Mouse (Mus musculus) left cerebral cortex, adult 18-20 months (tissue): ENCODE measurements at regions not wholly inside any gene's neighbourhood (a gene's known extent, or its start where the extent isn't known, plus 50 kb on each side); places are given as distances from the start of the nearest gene placed in this dataset.

ENCODE experiments used
- DNase-seq, 2 experiments: peaks; one replicate each; pipeline ENCODE4 v3.0.0; 2021 to 2022; ENCODE audit warnings: low spot score in 2 of 2, mixed read lengths in 1 of 2

GRCm38 (mm10) chr19:21337201-21337600 lies 65.1 kb downstream of the Zfand5 start:
- no peak for DNase-seq

- DNase-seq = peak; percentile 15 to 22
Observed at GRCm38 (mm10) chr19:21340563-21340962, 68.5 kb downstream of the Zfand5 start.
